Mouse (Mus musculus): ENCODE data around the gene Nrn1. TPM values are rescaled to one million over a fixed set of nuclear protein-coding genes. Genes with fewer than 3 reads are reported as not detected.

The Nrn1 gene
- polyA plus RNA-seq (2012; rRNA removed), result 164 TPM in 2 replicates

DNA sequence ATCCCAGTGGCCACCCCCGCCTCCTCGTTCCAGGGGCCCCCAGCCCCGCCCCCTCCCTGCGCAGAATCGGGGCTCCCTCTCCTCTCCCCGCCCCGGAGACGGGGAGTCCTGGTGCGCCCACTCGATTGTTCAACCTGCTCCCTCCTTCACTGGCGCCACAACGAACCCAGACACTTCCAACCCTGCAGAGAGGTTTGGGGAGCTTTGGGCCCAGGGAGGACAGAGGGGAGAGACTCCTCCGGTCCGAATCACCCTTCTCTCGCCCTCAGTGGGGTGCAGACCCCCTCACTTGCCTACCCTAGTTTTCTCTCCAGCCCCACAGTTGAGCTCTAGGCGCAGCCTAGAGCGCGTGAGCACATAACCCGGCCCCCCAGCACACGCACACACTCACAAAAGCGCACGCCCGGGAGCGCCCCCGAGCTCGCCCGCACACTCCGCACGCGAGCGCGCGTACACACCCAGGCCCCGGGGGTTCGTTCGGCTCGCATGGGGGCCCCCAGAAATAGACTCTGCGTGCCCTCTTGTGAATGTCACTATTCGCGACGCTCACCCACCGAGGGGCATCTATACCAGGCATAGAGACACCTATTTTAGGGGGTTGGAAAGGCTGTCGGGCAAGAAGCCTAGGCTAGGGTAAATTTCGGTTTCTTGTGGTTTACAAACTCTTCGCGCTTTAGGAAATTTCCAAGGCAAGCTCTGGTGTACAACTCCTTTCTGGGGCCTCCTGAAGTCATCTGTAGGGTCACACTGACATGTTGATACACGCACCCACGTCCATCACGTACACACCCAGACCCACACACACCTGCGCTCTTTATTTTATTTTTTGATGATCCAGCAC lies at the start of gene Nrn1:
Gene Nrn1, minus strand, starts transcription at position 401 of the 841 bp plus-strand sequence.
- DNase-seq (ENCODE audit: extremely low spot score in 1 of 2, low spot score in 1 of 2), result peak in 1 of 2 experiments; percentile 56

DNA sequence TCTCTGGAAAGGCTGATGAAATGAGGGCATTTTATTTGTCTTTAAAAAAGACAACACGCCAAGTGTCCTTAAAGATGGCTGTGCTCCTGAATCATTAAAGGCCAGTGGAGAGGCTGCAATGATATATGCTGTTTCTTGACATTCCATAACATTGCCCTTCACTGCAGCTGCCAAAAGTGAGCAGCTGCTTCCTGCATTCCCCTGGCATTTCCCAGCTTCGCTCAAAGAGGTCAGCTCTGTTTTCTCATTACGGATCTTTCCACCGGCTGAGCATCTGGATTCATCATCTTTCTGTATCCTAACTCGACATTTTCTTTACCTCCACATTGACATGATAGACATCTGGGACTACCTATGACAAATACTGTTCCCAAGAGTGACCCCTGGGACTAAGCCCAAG lies 44.7 kb upstream of the Nrn1 start:
- DNase-seq (ENCODE audit: extremely low spot score in 1 of 2, low spot score in 1 of 2), result no peak

DNA sequence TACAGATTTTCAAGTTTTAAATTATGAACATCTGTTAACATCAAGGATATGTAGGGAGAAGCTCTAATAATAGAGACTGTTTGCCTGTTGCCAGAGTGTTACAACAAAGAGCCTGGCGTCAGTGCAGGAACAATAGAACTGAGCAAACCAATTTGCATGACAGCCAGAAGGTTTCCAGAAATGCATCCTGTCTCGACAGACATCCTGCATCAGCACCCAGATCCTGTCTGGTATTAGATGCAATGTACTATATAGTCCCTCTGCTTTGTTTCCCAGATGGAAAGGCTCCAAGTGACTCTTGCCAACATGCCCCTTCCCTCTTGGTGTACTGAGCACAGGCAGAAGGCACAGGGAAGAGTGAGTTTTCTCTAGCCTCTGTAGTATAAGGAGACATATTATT lies 31.9 kb upstream of the Nrn1 start:
- no peak for DNase-seq (ENCODE audit: extremely low spot score in 1 of 2, low spot score in 1 of 2)

- DNase-seq (ENCODE audit: extremely low spot score in 1 of 2, low spot score in 1 of 2), result no peak
Observed at GRCm38 (mm10) chr13:36751861-36752260, 16.9 kb upstream of the Nrn1 start.

DNA sequence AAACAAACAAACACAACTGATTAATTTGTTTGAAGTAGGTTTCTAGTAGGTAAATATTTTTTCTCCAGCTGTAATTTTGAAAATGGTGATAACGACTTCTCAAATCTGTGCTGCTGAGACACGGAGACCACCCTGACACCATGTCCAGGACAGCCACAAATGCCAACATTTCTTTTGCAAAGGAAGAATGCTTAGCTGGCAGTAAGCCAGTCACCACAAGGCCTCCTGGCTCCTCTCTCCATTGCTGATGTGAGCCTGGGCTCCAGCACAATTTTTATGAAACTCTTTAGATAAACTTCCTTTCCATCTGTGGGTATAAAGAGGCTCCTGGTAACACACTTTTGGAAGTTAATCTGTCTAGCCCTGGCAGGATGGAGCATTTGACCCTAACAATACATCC lies 15.1 kb upstream of the Nrn1 start:
- no peak for DNase-seq (ENCODE audit: extremely low spot score in 1 of 2, low spot score in 1 of 2)

DNA sequence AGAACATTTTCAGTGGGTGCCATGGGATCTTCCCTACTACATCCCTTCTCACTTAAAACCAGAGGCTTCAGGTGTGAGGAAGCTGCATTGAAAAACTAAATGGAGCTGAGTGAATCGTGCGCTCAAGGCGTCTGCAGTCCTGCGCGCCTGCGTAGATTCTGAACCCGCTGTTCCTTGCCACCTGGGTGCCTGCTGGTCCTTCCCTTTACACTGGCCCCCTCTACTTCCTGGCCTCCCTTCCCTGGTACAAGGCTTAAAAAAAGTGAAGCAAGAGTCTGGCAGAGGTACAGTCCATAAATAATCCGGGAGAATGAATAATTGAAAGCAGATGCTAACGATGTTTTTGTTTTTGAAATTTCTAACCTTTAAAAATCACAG lies 1.7 kb upstream of the Nrn1 start:
- DNase-seq (ENCODE audit: extremely low spot score in 1 of 2, low spot score in 1 of 2), result no peak

DNA sequence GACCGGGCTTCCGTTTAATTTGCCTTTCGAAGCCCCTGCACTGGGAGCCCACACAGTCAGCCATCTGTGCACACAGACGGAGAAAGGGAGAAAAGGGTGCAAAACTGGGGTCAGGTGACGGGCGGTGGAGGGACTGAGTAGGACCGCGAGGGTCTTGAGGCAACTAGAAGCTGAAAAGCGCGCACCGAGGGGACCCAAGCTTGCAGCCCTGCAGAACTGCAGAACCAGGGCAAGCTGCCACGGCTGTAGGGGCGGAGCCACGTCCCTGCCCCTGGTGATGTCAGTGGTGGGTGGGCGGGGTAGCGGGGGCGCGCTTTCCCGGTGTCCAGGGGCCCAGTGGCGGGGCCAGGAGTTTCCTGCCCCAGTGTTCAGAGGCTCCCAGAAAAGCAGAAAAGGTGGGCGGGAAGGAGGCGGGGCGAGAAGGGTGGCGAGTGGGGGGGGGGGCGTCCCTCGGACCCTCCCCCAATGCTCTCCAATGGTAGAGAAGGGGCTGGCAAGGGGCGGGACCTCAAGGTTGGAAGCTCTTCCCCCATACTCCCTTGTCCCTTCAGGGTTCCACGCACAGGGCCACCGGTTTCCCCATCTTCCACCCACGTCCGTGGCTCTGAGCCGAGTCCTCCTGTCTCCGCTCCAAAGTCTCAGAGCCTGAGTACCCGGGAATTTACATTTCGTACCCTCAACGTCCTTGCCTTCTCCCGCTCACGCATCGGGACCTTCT lies 1.1 kb upstream of the Nrn1 start:
- peak in 1 of 2 experiments; percentile 75 for DNase-seq (ENCODE audit: extremely low spot score in 1 of 2, low spot score in 1 of 2)

DNA sequence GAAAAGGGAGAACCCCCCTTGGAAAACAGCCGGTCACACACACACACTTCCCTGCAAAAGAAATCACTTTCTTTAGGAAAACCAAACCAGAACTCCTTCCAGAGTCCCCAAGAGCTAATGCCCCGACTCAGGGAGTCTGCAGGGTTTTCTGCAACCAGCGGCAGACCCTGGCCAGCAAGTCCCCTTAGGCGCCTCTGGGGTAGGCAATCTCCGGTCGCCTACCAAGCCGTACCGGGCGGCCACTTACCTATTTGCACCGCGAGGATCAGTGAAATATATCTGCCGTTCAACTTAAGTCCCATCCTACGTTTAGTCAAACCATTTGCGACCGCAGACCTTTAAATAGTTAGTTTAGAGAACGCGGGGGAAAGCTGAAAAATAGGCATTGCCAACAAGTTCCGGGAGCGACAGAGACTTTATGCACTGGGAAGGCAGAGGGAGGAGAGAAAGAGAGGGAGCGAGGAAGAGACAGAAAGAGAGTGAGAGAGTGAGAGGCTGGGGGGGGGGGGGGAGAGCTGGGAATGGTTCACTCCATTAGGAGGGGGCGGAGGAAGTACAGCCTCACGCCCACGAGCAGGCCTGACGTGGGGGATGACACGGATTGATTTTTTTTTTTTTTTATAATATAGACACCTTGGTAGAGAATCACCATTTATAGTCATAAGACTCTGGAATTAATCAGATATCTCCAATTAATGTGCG lies 791 bp downstream of the Nrn1 start:
- DNase-seq (ENCODE audit: extremely low spot score in 1 of 2, low spot score in 1 of 2), result peak in 1 of 2 experiments; percentile 68

GRCm38 (mm10) chr13:36733566-36733965 lies 1.4 kb downstream of the Nrn1 start:
- peak in 1 of 2 experiments; percentile 27 for DNase-seq (ENCODE audit: extremely low spot score in 1 of 2, low spot score in 1 of 2)

DNA sequence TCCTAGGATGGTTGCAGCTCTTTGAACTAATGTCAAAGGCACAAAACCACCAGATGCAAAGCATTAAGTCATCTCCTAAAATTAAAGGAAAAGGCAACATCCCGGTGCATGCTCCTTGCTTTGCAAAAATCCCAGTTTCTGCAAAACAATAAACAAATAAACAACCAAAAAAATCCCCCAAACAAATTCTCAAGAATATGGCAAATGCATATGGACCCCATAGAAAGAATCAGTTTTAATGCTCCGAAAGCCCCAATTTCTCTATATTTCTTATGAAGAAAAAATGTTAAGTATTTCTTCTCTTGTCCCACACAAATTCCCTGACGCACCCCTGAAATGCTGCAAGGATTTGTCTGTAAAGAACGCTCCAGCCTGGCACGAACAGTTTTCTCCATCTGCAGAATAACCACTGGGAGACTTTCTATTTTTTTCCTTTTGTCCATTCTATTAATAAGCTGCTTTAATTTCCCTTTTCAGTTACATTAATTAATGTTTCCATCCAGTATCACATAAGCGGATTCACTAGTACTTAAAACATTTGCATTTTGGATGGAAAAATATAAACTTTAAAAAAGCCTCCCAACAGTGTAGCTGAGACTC lies 1.9 kb downstream of the Nrn1 start:
- no peak for DNase-seq (ENCODE audit: extremely low spot score in 1 of 2, low spot score in 1 of 2)

- peak in 1 of 2 experiments; percentile 44 for DNase-seq (ENCODE audit: extremely low spot score in 1 of 2, low spot score in 1 of 2)
Observed at GRCm38 (mm10) chr13:36731931-36732461, 2.9 kb downstream of the Nrn1 start.

DNA sequence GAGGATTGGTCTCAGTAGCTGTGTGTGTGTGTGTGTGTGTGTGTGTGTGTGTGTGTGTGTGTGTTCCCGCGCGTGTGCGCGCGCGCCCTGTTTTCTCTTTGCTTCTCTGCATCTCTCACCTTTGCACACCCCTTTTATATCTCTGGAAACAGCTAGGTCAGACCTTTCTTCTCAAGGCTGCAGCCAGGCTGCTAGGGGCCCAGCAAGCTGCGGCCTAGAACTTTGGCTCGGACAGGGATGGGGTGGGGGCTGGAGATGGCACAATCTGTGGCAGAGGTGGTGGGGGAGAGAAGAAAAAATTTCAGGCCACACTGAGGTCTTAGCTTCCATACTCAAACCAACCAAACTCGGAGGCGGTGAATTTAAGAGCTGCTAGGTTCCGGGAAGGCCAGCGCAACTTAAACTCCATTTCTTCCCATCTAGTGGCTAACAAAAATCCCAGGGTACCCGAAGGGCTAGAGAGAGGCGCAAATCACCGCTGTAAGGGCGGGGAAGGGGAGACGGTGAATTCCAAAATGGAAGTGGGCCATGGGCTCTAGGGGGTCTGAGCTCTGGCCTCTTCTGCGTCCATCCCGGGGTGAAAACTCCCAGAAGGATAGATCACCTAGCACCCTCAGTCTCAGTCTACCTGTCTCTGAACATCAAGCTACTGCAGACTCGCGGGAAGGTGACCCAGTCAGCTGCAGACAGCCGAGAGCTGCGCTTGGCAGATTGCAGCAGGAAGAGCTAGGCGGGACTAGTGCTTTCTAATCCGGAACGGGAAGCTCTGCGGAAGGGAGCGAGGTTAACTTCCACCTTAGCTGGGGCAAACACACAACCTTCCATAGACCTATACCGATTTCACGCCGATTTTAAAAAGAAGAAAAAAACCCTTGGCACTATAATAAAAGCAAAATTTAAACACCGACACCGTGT lies 3.7 kb downstream of the Nrn1 start:
- DNase-seq (ENCODE audit: extremely low spot score in 1 of 2, low spot score in 1 of 2), result peak in 1 of 2 experiments; percentile 54

DNA sequence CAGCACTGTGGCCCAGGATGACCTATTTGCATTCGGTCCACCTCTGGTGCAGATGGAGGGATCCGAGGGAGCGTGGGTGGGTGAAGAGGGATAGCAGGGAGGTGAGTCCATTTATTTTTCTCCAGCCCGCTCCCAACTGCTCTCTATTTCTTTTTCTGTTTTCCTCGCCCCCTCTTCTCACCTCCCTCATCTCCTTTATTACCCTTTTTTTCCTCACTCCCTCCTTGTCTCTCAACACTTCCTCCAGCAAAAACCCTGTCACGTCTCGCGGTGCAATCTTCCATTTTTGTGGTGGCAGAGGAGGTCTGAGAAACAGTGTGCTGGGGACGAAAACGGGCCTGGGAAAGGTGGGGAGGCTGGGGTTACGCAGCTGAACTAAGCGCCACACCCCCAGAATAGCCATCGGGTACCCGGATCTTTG lies 4.6 kb downstream of the Nrn1 start:
- DNase-seq (ENCODE audit: extremely low spot score in 1 of 2, low spot score in 1 of 2), result peak in 1 of 2 experiments; percentile 65

- DNase-seq (ENCODE audit: extremely low spot score in 1 of 2, low spot score in 1 of 2), result no peak
Observed at GRCm38 (mm10) chr13:36729731-36730340, 5.1 kb downstream of the Nrn1 start.

DNA sequence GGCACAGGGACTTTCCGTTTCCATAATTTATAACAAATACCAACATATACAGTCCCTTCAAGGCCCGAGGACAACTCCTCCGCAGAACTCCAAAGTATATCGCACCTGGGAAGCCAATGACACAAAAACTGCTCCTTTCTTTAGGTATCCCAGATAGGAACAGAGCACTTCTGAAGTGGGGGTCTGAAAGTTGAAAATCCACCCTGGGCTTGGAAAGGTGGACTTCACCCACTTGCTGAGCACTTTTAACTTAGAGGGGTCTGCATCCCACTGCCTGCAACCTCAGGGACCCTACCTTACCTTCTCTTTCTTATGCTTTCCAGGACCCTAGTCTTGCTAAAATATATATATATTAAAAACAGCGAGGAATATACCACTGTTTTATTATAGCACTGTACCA lies 6.4 kb downstream of the Nrn1 start:
- DNase-seq (ENCODE audit: extremely low spot score in 1 of 2, low spot score in 1 of 2), result no peak

- DNase-seq (ENCODE audit: extremely low spot score in 1 of 2, low spot score in 1 of 2), result no peak
Observed at GRCm38 (mm10) chr13:36727779-36728470, 7.0 kb downstream of the Nrn1 start.

GRCm38 (mm10) chr13:36726951-36727778 lies 7.8 kb downstream of the Nrn1 start:
- DNase-seq (ENCODE audit: extremely low spot score in 1 of 2, low spot score in 1 of 2), result peak in 1 of 2 experiments; percentile 77

DNA sequence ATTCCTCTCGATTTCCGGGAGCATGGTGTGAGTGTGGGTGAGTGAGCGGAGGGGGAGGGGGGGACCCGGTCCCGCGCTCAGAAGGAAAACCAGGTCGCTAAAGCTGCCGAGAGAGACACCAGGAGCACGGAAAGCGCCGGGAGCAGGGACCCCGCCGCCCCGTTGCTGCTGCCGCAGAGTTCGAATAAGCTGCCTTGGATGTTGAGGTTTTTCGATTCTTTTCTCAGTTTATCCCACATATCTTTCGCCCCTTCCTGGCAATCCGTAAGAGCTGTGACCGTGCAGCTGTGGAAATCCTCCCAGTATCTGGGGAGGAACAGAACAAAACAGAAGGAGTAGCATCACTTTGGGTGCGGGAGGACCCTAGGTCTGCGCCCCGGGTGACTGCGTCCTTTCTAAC lies 8.4 kb downstream of the Nrn1 start:
- peak in 1 of 2 experiments; percentile 27 for DNase-seq (ENCODE audit: extremely low spot score in 1 of 2, low spot score in 1 of 2)
